Mouse (Mus musculus) heart, embryonic 14.5 days (tissue): ENCODE results near the gene Tns3. TPM values are rescaled to one million over a fixed set of nuclear protein-coding genes. Genes with fewer than 3 reads are reported as not detected.

ENCODE experiments used
- ATAC-seq: fragments of 200-750 bp; cut with Nextera tagmentation; 2 replicates; pipeline ENCODE4 v1.8.0; 2017; ENCODE audit warnings: low read depth, moderate TSS enrichment; ENCODE audit not compliant: insufficient number of reproducible peaks, insufficient read depth, low FRiP score
- H3K27ac ChIP-seq, 2 experiments: fragments of 200-500 bp in 1 of 2; fragments of 300-500 bp in 1 of 2; sonication (generic) in 1 of 2; replicated peaks in 1 of 2; 2 replicates each; pipeline ENCODE4 v1.5.1; 2012 to 2014; ENCODE audit warnings: low read depth in 2 of 2, low read length in 2 of 2, control low read depth in 1 of 2, mild to moderate bottlenecking in 1 of 2, mixed read lengths in 1 of 2; ENCODE audit not compliant: control insufficient read depth in 1 of 2, insufficient read depth in 1 of 2
- H3K27me3 ChIP-seq: fragments of 300-500 bp; sonication (generic); 2 replicates; pipeline ENCODE4 v1.6.1; 2014; ENCODE audit warnings: mild to moderate bottlenecking, low read length, control low read depth; ENCODE audit not compliant: control insufficient read depth, insufficient read depth
- H3K36me3 ChIP-seq: fragments of 300-500 bp; sonication (generic); 2 replicates; pipeline ENCODE4 v1.6.1; 2014; ENCODE audit warnings: mild to moderate bottlenecking, control low read depth, low read length, mixed read lengths; ENCODE audit not compliant: control insufficient read depth, insufficient read depth
- H3K4me1 ChIP-seq, 2 experiments: fragments of 200-500 bp in 1 of 2; fragments of 300-500 bp in 1 of 2; sonication (generic) in 1 of 2; 2 replicates each; pipeline ENCODE4 v1.6.1; 2012 to 2014; ENCODE audit warnings: low read length in 2 of 2, control low read depth in 1 of 2, mixed read lengths in 1 of 2; ENCODE audit not compliant: control insufficient read depth in 2 of 2, insufficient read depth in 2 of 2
- H3K4me2 ChIP-seq: fragments of 300-500 bp; sonication (generic); 2 replicates; pipeline ENCODE4 v1.6.1; 2014; ENCODE audit warnings: mild to moderate bottlenecking, low read length
- H3K4me3 ChIP-seq, 2 experiments: fragments of 200-500 bp in 1 of 2; fragments of 300-500 bp in 1 of 2; sonication (generic) in 1 of 2; 2 replicates each; pipeline ENCODE4 v1.5.1; 2012 to 2014; ENCODE audit warnings: low read length in 2 of 2, mild to moderate bottlenecking in 2 of 2, control low read depth in 1 of 2, low read depth in 1 of 2, moderate library complexity in 1 of 2; ENCODE audit not compliant: control insufficient read depth in 1 of 2, insufficient read depth in 1 of 2
- H3K9ac ChIP-seq: fragments of 300-500 bp; sonication (generic); 2 replicates; pipeline ENCODE4 v1.6.1; 2014; ENCODE audit warnings: mild to moderate bottlenecking, low read length
- H3K9me3 ChIP-seq: fragments of 300-500 bp; sonication (generic); 2 replicates; pipeline ENCODE4 v1.6.1; 2016; ENCODE audit warnings: low read length, control low read depth; ENCODE audit not compliant: control insufficient read depth
- WGBS: fragments of 180-500 bp; shearing (Covaris S2); extraction: QIAGEN DNeasy Blood & Tissue Kit; methylation state at CpG from one replicate; pipeline ENCODE4 v1.1.7; 2014; 5-methylcytosine and 5-hydroxymethylcytosine counted together
- polyA plus RNA-seq: library from polyadenylated mRNA; unstranded; fragments of >200 nt; fragmentation: Nextera tagmentation; extraction: Ambion mirVana; gene quantifications from 2 replicates; pipeline ENCODE4 v1.2.1, GENCODE M21; 2014

Gene Tns3
- polyA plus RNA-seq, 1 experiment from 2014 or later = 14.1 TPM

GRCm38 (mm10) chr11:8432941-8433340 lies 231.4 kb downstream of the Tns3 start:
- WGBS = 88% methylated on average over 8 of the region's 8 CpGs
- peaks cover 7% of the 10 kb centered on the region for H3K9me3 ChIP-seq
- H3K4me1 ChIP-seq = no peaks in the 10 kb centered on the region
- no peaks in the 10 kb centered on the region for H3K27me3 ChIP-seq
- no peak overlapping the region for H3K4me2 ChIP-seq
- peaks cover 85% of the 10 kb centered on the region for H3K36me3 ChIP-seq
- no peak overlapping the region for H3K4me3 ChIP-seq
- no peak overlapping the region for H3K27ac ChIP-seq
- H3K9ac ChIP-seq = no peak overlapping the region
- no peak for ATAC-seq

GRCm38 (mm10) chr11:8427660-8428059 lies 236.7 kb downstream of the Tns3 start:
- no peak for ATAC-seq
- Histone ChIP-seq H3K4me1 (peaks cover 0 to 3% of the 10 kb centered on the region in 2 experiments; a peak in 1 of 4 replicates), H3K27ac (no peak overlapping the region), H3K9ac (no peak overlapping the region), H3K27me3 (no peaks in the 10 kb centered on the region), H3K9me3 (peaks cover 7% of the 10 kb centered on the region), H3K4me3 (no peak overlapping the region), H3K4me2 (no peak overlapping the region), H3K36me3 (peaks cover 33% of the 10 kb centered on the region)
- 84% methylated on average over 11 of the region's 11 CpGs for WGBS

- Histone ChIP-seq H3K27ac (no peak overlapping the region), H3K36me3 (peaks cover 10% of the 10 kb centered on the region; the same call in 1 of the 2 replicates), H3K9ac (no peak overlapping the region), H3K27me3 (no peaks in the 10 kb centered on the region), H3K4me1 (peaks cover 0 to 3% of the 10 kb centered on the region in 2 experiments; a peak in 1 of 4 replicates), H3K4me2 (no peak overlapping the region), H3K9me3 (no peaks in the 10 kb centered on the region), H3K4me3 (no peak overlapping the region)
- ATAC-seq = no peak
- 71% methylated on average over 5 of the region's 5 CpGs for WGBS
Observed at GRCm38 (mm10) chr11:8425226-8425570, 239.1 kb downstream of the Tns3 start.

DNA sequence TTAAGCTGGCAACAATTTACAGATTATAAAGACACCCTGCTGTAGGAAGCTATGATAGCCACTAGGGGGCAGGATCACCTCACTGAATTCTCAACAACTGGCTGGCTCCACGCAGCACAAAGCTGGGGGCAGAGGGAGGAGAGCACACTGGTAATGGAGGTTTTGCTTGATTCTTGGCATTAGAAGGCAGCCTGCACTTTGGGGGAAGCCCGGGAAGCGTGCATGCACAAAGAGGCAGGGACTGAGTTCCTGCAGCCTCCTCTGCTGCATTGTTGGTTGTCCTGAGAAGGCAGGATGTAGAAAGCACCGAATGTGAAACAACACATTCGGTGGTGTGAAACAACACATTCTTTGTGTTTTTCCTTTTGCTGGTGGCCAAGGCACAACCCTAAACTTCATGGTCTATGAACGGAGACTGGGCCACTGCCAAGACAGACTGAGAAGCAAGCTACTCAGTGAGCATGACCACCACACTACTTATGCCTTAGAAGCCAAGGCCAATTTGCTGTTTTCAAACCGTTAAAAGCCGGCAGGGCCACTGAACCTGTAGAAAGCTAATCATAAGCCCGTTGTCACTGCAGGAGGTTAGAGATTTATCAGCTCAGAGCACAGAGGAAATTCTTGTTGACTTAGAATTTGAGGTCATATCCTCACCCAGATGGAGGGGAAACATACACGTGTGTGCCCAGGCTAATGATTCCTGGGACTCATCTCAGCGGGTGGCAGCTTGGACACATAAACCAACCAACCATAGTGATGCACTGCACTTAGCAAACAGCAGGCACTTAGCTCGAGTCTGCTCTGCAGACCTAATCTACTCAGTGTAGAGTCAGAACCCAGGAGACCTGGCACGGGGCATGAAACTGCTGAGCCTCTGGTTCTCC lies 239.8 kb downstream of the Tns3 start:
- H3K4me3 ChIP-seq = 0 out of 4 replicates have a peak overlapping the region, but pooled peaks of 1 of the 2 experiments have one; percentile 13

DNA sequence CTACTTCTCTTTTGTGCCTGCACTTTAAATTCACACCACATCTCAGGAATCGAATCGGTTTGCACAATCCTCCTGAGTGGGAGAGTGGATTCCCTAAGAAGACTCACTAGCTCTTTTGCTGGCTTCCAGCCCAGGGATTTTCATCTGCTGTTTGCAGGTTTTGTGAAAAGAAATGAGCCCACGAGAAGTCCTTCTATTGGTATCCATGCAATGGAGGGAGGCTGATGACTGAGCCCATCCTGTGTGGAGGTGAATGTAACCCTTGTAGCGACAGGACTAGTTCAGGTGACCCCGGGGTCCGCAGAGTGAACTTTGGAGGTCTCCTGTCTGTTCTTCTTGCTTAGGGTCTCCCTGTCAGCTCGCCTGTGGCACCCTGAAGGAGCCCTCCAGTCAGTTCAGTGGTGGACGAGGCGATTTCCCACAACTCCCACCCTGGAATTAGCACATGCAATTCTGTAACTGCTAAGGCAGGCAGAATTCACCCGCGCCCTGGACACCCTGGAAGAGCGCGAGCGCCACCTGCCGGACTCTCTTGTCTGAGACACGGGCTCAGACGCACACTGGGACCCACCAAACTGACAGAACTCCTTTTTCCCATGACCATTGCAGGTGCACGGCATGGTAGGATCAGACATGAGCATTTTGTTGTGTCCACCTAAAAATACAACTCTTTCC lies 259.0 kb downstream of the Tns3 start:
- ATAC-seq = no peak

More for the DNA sequence above, 239.8 kb downstream of the Tns3 start:
- Histone ChIP-seq H3K4me1 (peaks cover 0 to 3% of the 10 kb centered on the region in 2 experiments; a peak in 1 of 4 replicates), H3K36me3 (0 out of 2 replicates have a peak, but pooled peaks cover 6% of the 10 kb centered on the region), H3K9me3 (no peaks in the 10 kb centered on the region), H3K27ac (no peak overlapping the region; a peak in 1 of 4 replicates), H3K27me3 (no peaks in the 10 kb centered on the region), H3K9ac (peak overlapping the region; percentile 27; the same call in 1 of the 2 replicates), H3K4me2 (peak overlapping the region; percentile 37)
- peak; percentile 59; the same call in 1 of the 2 replicates for ATAC-seq
- WGBS = 32% methylated on average over 13 of the region's 13 CpGs

DNA sequence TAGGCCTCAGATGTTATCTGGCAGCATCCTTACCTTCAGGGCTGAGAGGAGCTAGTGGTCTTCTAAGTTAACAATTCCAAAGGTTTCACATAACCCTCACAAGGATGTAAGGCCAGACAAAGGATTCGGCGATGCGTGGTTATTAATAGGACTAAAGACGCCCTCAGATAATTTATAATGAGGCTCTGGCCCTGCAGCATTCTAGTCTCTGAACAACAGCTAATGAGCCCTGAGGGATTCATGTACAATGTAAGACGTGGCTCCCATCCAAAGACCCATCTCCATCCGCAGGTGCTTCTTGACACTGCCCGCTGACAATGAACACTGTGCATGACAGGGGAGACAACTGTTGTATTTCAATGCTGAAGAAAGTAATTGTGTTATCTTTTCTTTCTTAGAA lies 263.0 kb downstream of the Tns3 start:
- H3K4me2 ChIP-seq = no peak overlapping the region

More for the DNA sequence above, 259.0 kb downstream of the Tns3 start:
- Histone ChIP-seq H3K27ac (no peak overlapping the region), H3K27me3 (no peaks in the 10 kb centered on the region), H3K36me3 (no peaks in the 10 kb centered on the region), H3K9ac (no peak overlapping the region), H3K4me3 (no peak overlapping the region), H3K4me1 (no peaks in the 10 kb centered on the region), H3K9me3 (no peaks in the 10 kb centered on the region), H3K4me2 (no peak overlapping the region)
- 28% methylated on average over 18 of the region's 18 CpGs for WGBS

DNA sequence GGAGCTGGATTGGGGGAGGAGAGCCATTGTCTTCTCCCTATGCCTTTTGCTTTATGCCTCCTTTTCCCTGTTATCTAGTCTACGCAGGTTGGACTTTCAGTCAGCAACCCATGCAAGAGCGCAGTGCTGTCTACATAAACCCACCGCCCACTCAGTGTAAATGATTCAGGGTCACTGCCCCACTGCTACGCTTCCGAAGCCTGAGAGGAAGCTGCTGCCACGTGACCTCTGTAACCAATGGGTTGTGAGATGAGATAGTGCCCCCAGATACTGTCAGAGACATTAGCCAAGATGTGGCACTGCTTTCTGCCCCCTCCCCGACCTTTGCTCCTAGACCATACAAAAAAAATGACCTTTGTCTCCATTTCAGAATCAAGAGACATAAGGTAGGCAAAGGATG lies 268.0 kb downstream of the Tns3 start:
- Histone ChIP-seq H3K9me3 (peaks cover 5% of the 10 kb centered on the region; the same call in 1 of the 2 replicates), H3K36me3 (no peaks in the 10 kb centered on the region), H3K9ac (no peak overlapping the region), H3K27ac (no peak overlapping the region), H3K4me2 (no peak overlapping the region), H3K4me3 (no peak overlapping the region), H3K4me1 (no peaks in the 10 kb centered on the region), H3K27me3 (no peaks in the 10 kb centered on the region)
- ATAC-seq = no peak
- 80% methylated on average over 7 of the region's 7 CpGs for WGBS

More for the DNA sequence above, 263.0 kb downstream of the Tns3 start:
- Histone ChIP-seq H3K27ac (no peak overlapping the region), H3K27me3 (no peaks in the 10 kb centered on the region), H3K36me3 (no peaks in the 10 kb centered on the region), H3K9ac (no peak overlapping the region), H3K4me3 (no peak overlapping the region), H3K4me1 (no peaks in the 10 kb centered on the region), H3K9me3 (peaks cover 5% of the 10 kb centered on the region; the same call in 1 of the 2 replicates)
- ATAC-seq = no peak
- WGBS = 80% methylated on average over 7 of the region's 7 CpGs
